Mouse (Mus musculus) heart, postnatal 25 days (tissue): Measurements from ENCODE around the gene Taf8. TPM values are rescaled to one million over a fixed set of nuclear protein-coding genes. Genes with fewer than 3 reads are reported as not detected.
"Not testable (repeated sequence)": the region's sequence is repeated elsewhere in the genome, so short reads cannot be mapped to it uniquely, and the experiment has no call there.

Experiments
- DNase-seq: peaks from one replicate; pipeline ENCODE4 v3.0.0; 2022; ENCODE audit warnings: low spot score
- intact Hi-C: fragments of 180-260 bp; cut with DNase I; formaldehyde crosslinking; loops from one replicate; pipeline ENCODE4 v1.15.1; 2025
- total RNA-seq, 2 experiments: library from RNA; stranded (reverse); gene quantifications; 2 replicates each; pipeline ENCODE4 v1.2.3; 2021

Gene Taf8
- total RNA-seq, 2 experiments from 2014 or later: 10.0 to 11.4 TPM

DNA sequence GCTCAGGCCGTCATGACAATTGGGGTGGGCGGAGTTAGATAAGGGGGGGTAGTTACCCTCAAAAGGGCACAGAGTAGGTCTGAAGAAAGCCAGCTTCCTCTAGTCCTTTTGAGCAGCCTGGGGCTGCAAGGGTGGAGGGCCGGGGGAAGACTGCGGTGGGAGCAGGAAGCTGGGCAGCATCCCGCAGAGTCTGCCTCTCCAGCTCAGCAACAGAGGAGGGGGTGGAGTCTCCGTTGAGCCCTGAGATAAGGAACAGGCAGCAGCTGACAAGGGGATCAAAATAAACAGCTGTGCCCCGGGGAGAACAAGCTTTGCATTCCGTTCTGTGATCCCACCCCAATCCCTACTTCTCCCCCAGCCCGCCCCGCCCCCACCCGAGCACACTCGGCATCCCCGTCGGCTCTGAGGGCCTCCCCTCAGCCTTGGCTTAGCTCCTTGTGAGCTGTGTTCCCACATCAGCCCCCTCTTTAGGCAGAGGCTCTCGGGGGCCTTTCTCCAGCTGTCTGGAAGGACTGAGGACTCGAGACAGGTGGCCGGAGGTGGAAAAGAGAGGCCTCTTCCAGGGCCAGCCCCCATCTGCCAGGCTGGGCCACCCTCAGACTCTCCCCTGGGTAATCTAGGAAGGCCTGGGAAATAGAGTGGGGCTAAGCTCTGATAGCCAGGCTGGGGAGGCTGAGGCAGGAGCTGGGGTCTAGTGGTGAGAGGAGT is 19.6 kb upstream of the Taf8 start:
- DNase-seq: peak; percentile 52
- intact Hi-C loops: no loop called here

DNA sequence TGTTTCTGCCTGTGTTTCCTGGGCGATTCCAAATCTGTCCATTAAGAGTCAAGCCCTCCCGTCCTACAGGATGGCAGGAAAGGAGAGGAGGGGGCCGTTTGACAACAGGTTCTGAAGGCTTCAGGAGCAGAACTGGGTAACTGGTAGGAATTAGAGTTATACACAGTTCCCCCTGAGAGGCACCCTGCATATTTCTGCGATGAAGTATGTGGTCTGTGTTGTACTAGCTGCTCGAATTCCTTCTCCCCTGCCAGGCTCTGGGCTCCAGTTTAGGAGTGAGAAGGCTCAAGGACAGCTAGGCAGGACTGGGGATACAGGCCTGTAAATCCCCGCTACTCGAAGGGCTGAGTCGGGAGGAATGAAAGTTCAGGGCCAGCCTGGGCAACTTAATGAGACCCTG is 16.1 kb upstream of the Taf8 start:
- DNase-seq: no peak
- intact Hi-C loops: no loop called here

DNA sequence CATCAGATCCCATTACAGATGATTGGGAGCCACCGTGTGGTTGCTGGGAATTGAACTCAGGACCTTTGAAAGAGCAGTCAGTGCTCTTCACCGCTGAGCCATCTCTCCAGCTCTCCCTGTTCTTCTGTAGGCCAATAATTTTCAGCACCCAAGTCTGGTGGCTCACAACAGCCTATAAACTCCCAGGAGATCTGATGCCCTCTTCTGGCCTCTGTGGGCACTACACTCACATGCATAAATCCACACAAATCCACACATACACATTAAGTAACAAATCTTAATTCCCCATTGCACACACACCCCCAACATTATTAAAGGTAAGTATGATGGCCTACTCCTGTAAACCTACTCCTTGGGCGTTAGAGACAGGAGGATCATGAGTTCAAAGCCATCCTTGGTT is 14.1 kb upstream of the Taf8 start:
- DNase-seq: no peak
- intact Hi-C loops: no loop called here

DNA sequence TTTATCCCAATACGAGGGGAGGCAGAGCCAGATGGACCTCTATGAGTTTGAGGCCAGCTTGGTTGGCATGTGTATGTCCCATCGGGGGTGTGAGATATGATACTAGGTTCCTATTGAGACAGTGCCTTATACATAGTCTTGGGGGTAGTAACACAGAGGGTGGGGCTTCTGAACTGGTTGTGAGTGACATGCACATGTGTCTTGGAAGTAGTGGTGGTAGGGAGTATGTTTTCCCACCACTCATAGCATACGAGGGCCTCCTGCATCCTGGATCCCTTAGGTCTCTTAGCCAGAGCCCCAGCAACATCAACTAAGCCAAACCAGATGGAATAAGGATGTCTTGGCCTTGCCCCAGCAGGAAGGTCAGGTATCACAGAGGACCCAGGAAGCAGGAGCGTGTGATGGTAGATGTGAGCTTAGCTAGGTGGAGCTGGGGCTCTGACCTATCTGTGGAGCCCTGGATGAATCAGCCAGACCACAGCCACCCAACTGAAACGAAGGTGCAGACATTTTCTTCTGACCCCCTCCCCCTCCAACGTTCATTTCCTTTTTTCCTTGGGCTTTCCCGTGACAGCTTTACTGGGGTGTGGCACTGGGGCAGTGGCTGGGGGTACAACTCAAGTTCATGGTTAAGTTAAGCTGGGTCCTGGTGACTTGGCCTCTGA is 13.2 kb upstream of the Taf8 start:
- DNase-seq: no peak
- intact Hi-C loops: no loop called here

DNA sequence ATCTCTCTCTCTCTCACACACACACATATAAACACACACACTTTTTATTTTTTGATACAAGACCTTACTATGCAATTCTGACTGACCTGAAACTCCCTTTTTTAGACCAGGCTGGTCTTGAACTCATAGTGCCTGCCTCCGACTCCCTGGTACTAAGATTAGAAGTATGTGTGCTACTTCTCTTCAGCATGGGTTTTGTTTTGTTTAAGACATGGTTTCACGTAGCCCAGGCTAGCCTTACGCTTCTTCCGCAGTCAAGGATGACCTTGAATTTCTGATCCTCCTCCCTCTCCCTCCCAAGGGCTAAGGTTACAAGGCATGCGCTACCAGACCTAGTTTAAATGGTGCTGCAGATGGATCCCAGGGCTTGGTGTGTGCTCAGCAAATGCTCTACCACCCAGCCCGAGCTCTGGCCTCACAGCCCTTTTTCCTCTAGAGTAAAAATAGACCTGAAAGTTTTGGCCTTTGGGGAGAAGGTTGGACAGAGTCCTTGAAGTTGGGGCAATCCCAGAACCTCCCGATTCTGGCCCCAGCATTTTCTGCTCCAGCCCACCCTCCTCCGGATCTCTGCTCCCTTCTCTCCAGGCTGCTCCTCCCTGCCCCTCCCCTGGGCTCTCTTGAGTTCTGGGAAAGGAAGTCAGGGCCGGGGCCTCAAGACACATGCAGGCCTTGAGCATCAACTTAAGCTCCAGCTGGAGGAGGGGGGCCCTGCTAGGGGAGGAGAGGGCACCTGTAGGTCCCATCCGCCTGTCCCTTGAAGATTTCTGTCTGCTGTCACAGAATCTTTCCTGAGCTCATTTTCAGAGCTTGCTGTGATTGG is 11.1 kb upstream of the Taf8 start:
- DNase-seq: peak; percentile 48
- intact Hi-C loops: loop anchor here (2.0 to 5.0 kb wide), 2 partner anchors 82 to 179 kb away; partner anchors contain the start of genes Gm21981 and Prickle4

DNA sequence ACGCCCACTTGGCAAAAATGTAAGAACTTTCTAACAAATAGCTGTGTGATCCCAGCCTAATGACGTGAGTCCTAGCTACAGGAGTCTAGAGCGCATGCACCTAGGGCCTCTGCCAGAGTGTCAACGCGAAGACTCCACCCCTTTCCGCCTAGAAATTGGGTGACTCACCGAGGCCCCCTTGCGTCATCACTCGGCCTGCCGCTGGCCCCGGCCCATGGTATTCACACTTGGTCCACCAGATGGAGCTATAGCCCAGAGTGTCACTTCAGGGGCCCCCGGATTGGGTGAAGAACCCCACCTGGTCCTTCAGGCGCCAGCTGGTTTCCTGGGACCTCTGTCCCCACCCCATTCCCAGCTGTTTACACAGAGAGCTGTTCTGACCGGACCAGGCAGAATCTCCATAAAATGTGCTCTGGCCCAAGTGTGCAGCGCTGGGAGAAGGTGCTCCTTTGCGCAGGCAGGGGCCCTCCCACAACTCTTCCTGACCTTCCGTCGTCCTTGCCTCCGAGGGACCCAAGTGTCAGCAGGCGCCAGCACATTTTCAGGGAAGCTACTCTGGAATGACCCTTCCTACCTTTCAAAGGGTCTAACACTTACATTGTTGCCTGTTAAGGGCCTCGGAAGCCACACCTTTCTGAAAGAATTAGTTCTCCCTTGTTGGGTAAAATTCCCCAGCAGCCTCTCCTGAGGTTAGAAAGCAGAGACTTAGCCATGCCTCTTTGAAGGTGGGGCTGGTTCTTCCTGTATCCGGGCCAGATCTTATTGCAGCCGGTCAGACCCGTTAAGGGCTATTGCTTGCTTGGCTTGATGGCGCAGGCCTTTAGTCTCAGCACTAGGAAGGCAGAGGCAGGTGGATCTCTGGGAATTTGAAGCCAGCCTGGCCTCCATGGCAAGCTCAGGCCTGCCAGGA is 9.3 kb upstream of the Taf8 start:
- DNase-seq: peak; percentile 98
- intact Hi-C loops: loop anchor here (2.0 to 5.0 kb wide), 2 partner anchors 83 to 181 kb away; partner anchors contain the start of genes Gm21981 and Prickle4

DNA sequence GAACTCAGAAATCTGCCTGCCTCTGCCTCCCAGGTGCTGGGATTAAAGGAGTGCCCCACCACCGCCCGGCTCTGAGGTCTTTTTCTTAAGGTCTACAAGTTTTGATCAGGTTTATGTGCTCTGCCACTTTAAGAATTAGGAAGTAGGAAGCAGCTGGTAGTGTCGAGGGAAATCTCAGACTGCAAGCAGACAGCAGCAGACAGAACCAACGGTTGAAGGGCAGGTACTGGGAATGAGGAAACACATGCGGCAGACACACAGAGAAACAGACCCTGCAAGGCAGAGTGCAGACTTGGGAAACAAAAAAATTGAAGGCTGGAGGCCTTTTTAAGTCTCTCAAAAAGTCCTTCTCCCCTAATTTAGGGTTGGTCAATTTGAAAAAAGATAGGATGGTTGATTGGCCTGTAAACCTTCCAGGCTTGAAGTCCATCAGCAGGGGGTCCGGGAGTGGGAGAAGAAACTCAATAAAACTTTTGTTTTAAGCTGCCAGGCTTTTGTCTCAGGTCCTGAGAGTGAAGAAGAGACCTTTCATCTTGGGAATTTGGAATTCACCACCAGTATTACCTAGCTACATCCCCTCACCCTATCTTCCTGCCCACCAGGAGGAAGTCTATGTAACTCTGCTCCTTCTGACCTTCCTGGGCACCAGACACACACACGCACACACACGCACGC is 7.1 kb upstream of the Taf8 start:
- no peak for DNase-seq
- intact Hi-C loops: no loop called here

DNA sequence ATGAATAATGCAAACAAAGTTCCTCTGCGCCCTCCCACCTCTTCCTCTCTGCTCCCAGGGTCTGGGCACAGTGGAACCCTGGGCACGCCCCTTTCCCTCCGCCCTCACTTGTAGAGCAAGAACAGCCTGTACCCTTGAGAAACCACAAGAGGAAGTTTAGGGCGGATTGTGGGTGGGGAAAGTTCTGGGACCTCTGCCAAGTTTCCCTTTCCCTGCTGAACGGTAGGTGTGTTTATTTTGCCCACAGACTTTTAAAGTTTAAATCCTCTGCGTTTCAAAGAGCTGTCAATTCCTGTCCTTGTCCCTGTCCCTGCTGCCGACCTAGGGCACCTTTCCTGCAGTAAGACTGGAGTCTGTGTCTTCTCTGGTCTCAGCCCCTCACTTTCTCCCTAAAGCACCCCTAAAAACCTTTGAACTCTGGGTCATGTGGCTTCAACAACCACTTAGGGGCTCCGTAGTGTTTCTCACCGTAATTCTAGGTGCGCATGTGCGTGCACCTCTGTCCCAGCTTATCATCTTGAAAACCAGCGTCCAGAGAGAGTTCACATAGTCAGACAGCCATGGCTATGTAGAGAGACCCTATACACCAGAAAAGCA is 6.0 kb upstream of the Taf8 start:
- peak; percentile 97 for DNase-seq
- intact Hi-C loops: no loop called here

DNA sequence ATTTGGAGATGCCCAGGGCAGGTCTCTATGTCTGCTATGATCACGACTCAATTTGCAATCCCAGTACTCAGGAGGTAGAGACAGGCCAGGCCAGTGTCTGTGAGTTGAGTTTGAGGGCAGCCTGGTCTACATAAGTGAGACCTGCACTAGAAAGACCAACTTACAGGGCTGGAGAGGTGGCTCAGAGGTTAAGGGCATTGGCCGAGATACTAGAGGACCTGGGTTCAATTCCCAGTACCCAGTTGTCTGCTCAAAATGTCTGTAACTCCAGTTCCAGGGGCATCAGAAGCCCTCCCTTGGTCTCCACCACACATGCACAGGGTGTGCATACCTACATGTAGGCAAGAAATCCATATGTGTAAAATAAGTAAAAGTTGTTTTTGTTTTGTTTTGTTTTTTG is 5.4 kb upstream of the Taf8 start:
- intact Hi-C loops: no loop called here
- DNase-seq: no peak

DNA sequence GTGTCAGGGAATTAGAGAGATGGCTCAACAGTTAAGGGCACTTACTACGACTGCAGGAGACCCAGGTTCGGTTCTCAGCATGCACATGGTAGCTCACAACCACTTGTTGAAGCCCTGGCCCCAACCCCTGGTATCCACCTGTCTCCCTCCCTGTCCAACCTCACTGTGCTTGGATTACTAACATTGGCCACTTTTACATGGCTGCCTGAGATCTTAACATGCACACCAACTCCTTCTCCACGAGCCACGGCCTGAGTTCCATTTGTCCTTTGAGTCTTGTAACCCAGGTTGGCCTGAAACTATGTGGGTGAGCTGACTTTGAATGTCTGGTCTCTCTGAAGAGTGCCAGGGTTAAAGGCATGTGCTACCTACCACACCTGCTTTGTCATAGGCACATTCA is 4.6 kb upstream of the Taf8 start:
- no peak for DNase-seq
- intact Hi-C loops: no loop called here

DNA sequence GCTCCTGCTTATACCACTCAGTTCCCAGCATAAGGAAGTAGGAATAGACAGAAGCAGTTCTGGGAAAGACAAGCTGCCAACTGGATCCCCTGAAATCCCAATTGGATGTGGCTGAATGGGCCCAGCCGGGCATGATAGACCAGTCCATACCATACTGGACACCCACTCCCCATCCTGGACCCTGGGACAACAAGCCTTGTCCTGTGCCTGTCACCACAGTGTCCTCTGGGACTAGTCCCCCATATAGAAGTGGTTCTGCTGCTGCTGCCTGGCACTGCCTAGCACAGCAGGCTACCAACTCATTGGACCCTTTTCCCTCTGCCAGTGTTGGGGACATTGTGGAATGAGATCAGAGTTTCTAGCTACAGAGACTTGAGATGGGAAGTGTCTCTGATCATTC is 4.0 kb upstream of the Taf8 start:
- no peak for DNase-seq
- intact Hi-C loops: no loop called here

DNA sequence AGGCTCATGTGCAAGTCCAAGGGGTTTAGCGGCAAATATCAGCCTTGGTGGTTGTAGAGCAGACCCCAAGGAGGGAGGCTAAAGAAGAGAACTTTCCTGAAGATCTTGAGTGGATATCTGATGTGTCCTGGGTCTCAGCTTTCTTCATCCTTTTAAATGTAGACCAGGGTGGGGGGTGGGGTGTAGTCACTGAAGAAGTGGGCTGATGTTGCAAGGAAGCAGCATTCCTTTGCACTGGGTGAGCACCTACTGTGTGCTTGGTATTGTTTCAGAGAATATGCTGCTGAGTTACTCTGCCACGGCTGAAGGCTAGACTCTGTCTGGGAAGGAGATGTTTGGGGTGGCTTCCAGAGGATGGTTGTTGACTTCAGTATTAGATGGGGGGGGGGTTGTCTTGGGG is 3.5 kb upstream of the Taf8 start:
- intact Hi-C loops: no loop called here
- no peak for DNase-seq

DNA sequence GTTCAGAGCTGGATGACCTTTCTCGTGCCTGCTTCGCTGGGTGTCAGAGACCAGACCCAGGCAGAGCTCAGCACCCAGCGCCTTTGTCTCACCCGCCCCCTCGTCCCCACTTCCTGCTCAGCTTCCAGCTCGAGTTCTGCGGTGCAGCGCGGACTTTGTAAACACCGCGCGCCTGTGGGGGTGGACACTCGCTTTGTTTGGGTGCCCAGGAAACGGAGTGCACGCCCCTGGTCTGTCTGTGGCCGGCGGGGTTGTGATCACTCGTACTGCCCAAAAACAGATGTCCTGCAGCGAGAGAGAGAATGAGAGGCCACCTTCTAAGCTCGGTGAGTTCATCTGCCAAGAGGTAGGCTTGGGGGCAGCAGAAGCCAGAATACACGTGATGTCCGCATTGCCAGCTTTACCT is 2.9 kb upstream of the Taf8 start, which contains the start of gene Ccnd3:
Ccnd3 (plus strand) TSS at position 111 of the 406 bp plus-strand sequence.
- peak; percentile 82 for DNase-seq
- intact Hi-C loops: no loop called here

DNA sequence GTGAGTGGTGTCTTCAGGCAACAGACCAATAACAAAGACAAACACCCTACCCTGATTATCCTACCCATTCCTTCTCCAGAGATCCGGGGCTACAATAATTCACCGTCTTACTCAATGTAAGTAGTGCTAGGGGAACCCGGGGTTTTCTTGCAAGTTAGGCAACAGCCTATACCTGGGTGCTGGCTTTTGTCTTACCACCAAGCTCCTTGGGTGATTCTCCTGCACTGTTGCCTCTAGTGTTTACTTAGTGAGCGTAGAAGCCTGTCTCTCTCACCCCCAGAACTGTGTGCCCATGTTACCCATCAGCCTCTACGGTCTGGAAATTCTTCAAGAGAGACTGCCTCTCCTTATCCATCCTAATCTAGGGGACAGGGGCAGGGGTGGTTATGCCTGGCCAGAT is 2.1 kb upstream of the Taf8 start:
- intact Hi-C loops: no loop called here

DNA sequence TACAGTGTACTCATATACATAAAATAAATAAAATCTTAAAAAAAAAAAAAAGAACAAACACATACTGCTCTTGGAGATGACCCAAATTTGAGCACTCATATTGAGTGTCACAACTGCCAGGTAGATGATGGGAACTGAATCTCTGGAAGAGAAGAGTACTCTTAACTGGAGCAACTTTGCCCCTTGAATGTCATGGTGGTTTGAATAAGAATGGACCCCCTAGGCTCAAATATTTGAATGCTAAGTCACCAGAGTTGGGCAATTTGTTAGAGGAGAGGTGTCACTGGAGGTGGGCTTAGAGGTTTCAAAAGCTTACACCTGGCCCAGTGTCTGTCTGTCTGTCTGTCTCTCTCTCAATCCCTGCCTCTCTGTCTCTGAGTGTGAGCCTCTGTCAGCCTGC is 1.6 kb upstream of the Taf8 start:
- no peak for DNase-seq

More for the DNA sequence above, 2.1 kb upstream of the Taf8 start:
- no peak for DNase-seq

DNA sequence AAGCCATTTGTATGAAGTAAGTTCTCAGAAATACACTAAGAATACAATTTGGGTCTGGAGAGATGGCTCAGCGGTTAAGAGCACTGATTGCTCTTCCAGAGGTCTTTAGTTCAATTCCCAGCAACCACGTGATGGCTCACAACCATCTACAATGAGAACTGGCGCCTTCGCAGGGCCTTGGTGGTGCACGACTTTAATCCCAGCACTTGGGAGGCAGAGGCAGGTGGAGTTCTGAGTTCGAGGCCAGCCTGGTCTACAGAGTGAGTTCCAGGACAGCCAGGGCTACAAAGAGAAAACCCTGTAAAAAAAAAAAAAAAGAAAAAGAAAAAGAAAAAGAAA is 584 bp upstream of the Taf8 start:
- DNase-seq, intact Hi-C loops: not testable (repeated sequence)

More for the DNA sequence above, 1.6 kb upstream of the Taf8 start:
- intact Hi-C loops: no loop called here

DNA sequence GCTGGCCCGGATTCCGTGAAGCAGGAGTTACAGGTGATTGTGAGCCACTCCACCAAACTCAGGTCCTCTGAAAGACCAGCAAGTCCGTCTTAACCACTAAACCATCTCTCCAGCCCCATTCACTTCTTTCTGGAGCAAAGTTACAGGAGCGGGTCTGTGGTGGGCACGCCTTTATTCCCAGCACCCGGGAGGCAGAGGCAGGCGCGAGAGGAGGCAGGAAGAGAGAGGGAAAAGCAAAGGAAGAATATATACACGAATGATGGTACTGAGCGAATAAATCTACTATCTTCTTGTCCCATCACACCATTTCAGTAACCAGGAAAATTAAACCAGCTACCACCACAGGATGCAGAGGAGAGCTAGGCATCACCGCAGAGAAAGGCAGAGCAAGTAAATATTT is 561 bp downstream of the Taf8 start:
- DNase-seq: no peak
- intact Hi-C loops: no loop called here

DNA sequence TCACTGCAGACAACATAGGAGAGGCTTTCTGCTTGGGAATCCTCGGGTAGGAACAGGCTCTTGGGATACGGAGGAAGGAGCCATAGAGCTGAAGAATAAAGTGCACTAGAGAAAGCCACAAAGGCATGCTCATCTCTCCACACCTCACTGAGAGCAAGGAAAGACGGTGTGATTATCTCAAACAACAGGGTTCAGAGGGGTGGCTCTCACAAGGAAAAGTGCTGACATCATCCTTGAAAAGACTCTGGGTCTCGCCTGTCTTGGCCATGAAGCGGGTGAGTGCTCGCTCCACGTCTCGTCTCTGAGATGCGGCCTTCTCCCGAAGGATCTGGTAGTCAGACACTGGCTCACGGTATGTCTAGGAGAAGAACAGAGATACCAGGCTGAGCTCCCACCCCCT is 8.0 kb downstream of the Taf8 start:
- no peak for DNase-seq
- intact Hi-C loops: no loop called here

DNA sequence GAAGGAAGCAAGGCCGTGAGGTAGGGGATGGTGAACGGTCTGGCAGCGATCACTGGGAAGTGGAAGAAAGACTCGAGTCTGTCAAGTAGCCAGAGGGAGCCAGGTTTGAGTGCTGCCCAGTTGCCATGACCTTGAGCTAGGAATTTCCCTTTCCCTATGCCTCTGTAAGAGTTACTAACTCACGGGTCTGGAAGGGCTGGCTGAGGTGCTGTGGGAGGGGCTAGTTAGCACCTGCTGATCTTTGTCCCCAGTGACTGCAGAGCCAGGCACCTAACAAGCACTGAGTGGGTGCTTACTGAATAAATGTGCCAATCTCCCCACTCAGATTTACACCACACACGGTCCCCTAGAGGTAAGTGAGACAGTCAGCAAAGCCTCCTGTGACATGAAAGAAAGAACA is 8.4 kb downstream of the Taf8 start:
- DNase-seq: no peak
- intact Hi-C loops: no loop called here
